Mouse (Mus musculus) testis, adult 2 months (tissue): ENCODE measurements at regions not wholly inside any gene's neighbourhood (a gene's known extent, or its start where the extent isn't known, plus 50 kb on each side); places are given as distances from the start of the nearest gene placed in this dataset.

ENCODE experiments used
- CTCF ChIP-seq: fragments of 200-500 bp; IDR thresholded peaks from 2 replicates; pipeline ENCODE4 v1.5.1; 2012; ENCODE audit warnings: low read depth, mild to moderate bottlenecking, inconsistent platforms, low read length, moderate library complexity; ENCODE audit not compliant: control insufficient read depth, insufficient read depth, insufficient replicate concordance
- POLR2A ChIP-seq: fragments of 200-500 bp; IDR thresholded peaks from 2 replicates; pipeline ENCODE4 v1.6.1; 2012; ENCODE audit warnings: low read depth, mild to moderate bottlenecking, inconsistent platforms, low read length, moderate library complexity; ENCODE audit not compliant: control insufficient read depth

DNA sequence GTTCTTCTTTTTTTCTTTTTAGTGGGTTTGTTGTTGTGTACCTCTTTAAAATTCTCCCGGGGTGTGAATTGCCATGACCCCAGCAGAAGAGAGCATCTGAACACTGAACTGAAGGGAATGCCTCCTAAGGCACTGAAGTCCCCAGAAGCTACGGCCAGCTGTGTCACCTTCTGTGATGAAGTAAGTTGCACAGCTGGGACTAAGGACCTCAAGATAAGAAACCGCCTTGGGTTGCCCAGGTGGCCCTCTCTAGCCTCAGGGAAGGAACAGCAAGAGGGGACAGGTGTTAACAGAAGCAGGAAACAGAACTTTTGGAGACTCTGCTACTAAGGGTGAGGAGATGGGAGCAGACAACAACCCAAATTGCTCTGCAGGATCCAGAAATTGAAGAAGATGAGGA lies 110.2 kb downstream of the Basp1 start:
- no peak for TF ChIP-seq CTCF
- no peak for TF ChIP-seq POLR2A
